Mouse (Mus musculus) heart, embryonic 13.5 days (tissue): ENCODE results near the gene Msantd1. TPM values are rescaled to one million over a fixed set of nuclear protein-coding genes. Genes with fewer than 3 reads are reported as not detected.

ENCODE experiments used
- ATAC-seq: fragments of 200-750 bp; cut with Nextera tagmentation; 2 replicates; pipeline ENCODE4 v1.8.0; 2017; ENCODE audit warnings: moderate TSS enrichment; ENCODE audit not compliant: insufficient number of reproducible peaks, low FRiP score, low TSS enrichment; ENCODE audit errors: extremely low read depth
- H3K27ac ChIP-seq: fragments of 300-500 bp; sonication (generic); replicated peaks from 2 replicates; pipeline ENCODE4 v1.5.1; 2015; ENCODE audit warnings: moderate library complexity, mild to moderate bottlenecking, inconsistent platforms
- H3K27me3 ChIP-seq: fragments of 300-500 bp; sonication (generic); replicated peaks from 2 replicates; pipeline ENCODE4 v1.6.1; 2015; ENCODE audit warnings: mild to moderate bottlenecking, inconsistent platforms
- H3K36me3 ChIP-seq: fragments of 300-500 bp; sonication (generic); 2 replicates; pipeline ENCODE4 v1.6.1; 2015; ENCODE audit warnings: mild to moderate bottlenecking, inconsistent platforms
- H3K4me1 ChIP-seq: fragments of 300-500 bp; sonication (generic); 2 replicates; pipeline ENCODE4 v1.6.1; 2015; ENCODE audit warnings: inconsistent platforms
- H3K4me2 ChIP-seq: fragments of 300-500 bp; sonication (generic); 2 replicates; pipeline ENCODE4 v1.6.1; 2015; ENCODE audit warnings: inconsistent platforms, mild to moderate bottlenecking, moderate library complexity
- H3K4me3 ChIP-seq: fragments of 300-500 bp; sonication (generic); 2 replicates; pipeline ENCODE4 v1.5.1; 2015; ENCODE audit warnings: moderate library complexity, mild to moderate bottlenecking, inconsistent platforms
- H3K9ac ChIP-seq: fragments of 300-500 bp; sonication (generic); 2 replicates; pipeline ENCODE4 v1.6.1; 2015; ENCODE audit warnings: inconsistent platforms, mild to moderate bottlenecking, moderate library complexity
- H3K9me3 ChIP-seq: fragments of 300-500 bp; sonication (generic); 2 replicates; pipeline ENCODE4 v1.6.1; 2016; ENCODE audit warnings: inconsistent platforms
- WGBS: fragments of 180-500 bp; shearing (Covaris S2); methylation state at CpG from one replicate; pipeline ENCODE4 v1.1.7; 2015; ENCODE audit warnings: mixed read lengths; 5-methylcytosine and 5-hydroxymethylcytosine counted together
- polyA plus RNA-seq: library from polyadenylated mRNA; unstranded; fragments of >200 nt; fragmentation: Nextera tagmentation; extraction: Ambion mirVana; gene quantifications from 2 replicates; pipeline ENCODE4 v1.2.1, GENCODE M21; 2015

Msantd1 gene
- polyA plus RNA-seq, 1 experiment from 2014 or later, result not detected

DNA sequence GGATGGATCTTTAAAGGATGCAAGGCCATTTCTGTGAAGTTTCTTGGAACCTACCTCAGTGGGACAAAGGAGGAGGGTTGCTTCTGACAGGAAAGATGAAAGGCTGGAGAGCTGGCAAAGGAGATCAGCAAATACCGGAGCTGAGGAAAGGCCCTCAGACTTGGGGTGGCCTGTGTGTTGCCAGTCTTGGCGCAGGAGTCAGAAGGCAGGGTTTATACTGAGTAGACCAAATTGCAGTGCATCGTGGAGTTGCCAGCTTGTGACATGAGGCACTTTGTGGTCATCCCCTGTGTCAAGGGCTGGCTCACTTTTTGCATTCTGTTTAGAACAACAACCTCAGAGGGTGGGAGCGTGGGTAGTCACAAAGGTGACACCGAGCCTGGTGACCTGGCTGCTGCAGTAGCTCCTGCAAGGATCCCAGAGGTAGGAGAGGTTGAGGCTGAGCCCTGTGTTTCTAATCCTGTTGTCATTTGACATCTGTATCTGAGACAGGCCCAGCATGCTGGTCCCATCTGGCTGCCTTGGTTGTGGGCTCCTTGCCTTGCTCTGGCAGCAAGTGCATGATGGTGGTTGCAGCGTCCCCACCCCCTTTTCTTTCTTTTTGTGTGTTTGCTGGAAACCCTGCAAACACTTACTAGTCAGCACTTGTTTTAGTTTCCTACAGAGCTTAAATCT lies 42.8 kb downstream of the Msantd1 start:
- ATAC-seq, result no peak
- Histone ChIP-seq H3K27ac (peak overlapping the region; percentile 92), H3K4me1 (peaks cover 59% of the 10 kb centered on the region), H3K27me3 (no peaks in the 10 kb centered on the region), H3K9ac (peak overlapping the region; percentile 98), H3K4me2 (peak overlapping the region; percentile 80), H3K36me3 (peaks cover 17% of the 10 kb centered on the region), H3K9me3 (peaks cover 5% of the 10 kb centered on the region; the same call in 1 of the 2 replicates), H3K4me3 (peak overlapping the region; percentile 93)
- WGBS, result 69% methylated on average over 6 of the region's 6 CpGs

DNA sequence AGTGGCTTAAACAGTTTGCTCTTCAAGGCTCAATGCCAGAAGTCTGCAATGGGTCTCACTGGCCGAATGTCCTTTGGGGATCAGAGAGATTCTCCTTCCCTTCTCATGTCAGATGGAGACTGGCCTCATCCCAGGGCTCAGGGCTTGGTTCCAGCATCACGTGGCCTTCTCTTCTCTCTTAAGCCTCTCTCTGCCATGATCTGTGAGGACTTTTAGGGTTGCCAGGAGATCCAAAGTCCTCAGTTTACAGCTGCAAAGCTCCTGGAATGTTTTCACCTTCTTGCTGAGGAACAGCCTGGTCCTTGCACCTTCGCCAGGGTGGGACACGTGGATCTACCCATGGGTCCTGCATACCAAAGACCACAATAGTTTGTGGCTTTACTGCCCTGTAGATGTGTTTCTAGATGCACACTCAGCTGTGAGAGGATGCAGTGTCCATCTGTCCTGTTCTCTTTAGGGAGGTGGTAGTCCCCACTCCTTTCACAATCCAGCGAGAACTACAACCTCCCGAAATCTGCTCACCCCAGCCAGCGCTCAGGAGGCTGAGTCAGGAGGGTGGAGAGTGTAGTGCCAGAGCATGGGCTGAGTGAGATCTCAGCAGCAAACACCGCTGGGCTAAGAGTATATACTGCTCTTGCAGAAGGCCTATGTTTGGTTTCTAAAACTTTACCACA lies 43.5 kb downstream of the Msantd1 start:
- Histone ChIP-seq H3K4me2 (peak overlapping the region; percentile 80), H3K27ac (0 out of 2 replicates have a peak overlapping the region, but pooled peaks have one; percentile 24), H3K4me3 (no peak overlapping the region), H3K9ac (peak overlapping the region; percentile 98), H3K27me3 (no peaks in the 10 kb centered on the region), H3K36me3 (peaks cover 17% of the 10 kb centered on the region), H3K4me1 (peaks cover 66% of the 10 kb centered on the region), H3K9me3 (peaks cover 5% of the 10 kb centered on the region; the same call in 1 of the 2 replicates)
- no peak for ATAC-seq
- 89% methylated on average over 8 of the region's 8 CpGs for WGBS

DNA sequence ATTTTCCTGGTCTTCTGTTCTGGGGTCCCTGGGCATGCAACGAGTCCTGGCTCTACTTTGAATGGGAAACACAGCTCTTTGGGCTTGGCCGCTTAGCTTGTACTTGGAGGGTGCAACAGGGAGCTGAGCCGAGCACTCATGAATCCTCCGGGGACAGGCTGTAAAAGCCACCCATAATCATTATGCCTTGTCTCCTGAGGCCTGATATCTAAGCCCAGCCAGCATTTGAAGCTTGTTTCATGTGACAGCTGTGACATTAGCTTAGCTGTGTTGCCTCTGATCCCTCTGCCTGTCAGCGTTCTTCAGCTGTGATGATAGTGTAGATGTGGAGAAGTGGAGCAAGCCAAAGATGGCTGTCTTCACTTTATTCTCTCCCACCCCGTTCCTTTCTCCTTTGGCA lies 46.7 kb downstream of the Msantd1 start:
- no peak overlapping the region for H3K4me3 ChIP-seq
- H3K9ac ChIP-seq, result peak overlapping the region; percentile 55
- peak overlapping the region; percentile 85 for H3K27ac ChIP-seq
- H3K27me3 ChIP-seq, result no peaks in the 10 kb centered on the region
- no peak for ATAC-seq
- peak overlapping the region; percentile 22 for H3K4me2 ChIP-seq
- H3K9me3 ChIP-seq, result peaks cover 5% of the 10 kb centered on the region; the same call in 1 of the 2 replicates
- peaks cover 81% of the 10 kb centered on the region for H3K4me1 ChIP-seq
- peaks cover 17% of the 10 kb centered on the region for H3K36me3 ChIP-seq
- 36% methylated on average over 6 of the region's 6 CpGs for WGBS

DNA sequence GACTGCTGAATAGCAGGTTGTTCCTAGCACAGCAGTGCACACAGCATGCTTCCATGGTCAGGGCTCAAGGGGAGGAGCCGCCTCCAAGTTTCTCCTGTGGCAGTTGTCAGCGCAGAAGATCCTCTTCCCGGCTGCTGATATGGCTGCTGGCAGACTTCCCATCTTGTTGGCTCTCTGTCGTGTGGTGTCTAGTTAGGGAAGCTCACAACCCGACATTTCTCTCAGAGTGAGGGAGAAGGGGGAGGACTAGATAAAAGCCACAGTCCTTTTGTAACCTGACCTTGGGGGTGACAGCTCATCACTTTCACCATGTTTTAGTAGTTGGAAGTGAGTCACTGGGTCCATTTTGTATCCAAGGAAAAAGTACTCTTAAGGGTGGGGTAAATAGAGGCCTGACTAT lies 47.8 kb downstream of the Msantd1 start:
- peak overlapping the region; percentile 85 for H3K27ac ChIP-seq

DNA sequence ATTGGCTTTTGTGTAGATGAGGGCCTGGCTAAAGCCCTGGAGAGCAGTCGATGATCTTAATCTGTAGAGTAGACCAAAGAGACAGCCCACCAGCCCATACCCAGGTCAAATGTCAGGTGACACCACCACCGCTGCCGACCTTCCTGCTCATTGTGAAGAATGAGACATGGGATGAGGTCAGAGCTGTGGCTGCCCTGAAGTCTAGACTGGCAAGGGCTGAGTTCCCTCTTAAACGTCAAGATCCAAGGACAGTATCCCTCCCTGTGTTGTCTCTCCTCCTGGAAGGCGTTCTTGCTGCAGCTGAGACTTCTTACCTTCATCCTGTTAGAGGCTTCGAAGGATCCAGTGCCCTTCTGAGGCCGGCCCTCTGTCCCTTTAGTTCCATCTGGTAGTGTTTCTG lies 48.3 kb downstream of the Msantd1 start:
- Histone ChIP-seq H3K36me3 (peaks cover 17% of the 10 kb centered on the region), H3K4me3 (no peak overlapping the region), H3K27me3 (no peaks in the 10 kb centered on the region), H3K4me2 (peak overlapping the region; percentile 22; the same call in 1 of the 2 replicates), H3K27ac (peak overlapping the region; percentile 85), H3K9me3 (peaks cover 5% of the 10 kb centered on the region; the same call in 1 of the 2 replicates), H3K4me1 (peaks cover 84% of the 10 kb centered on the region), H3K9ac (no peak overlapping the region)
- no peak for ATAC-seq
- 46% methylated on average over 7 of the region's 7 CpGs for WGBS

More for the DNA sequence above, 47.8 kb downstream of the Msantd1 start:
- no peak for ATAC-seq
- Histone ChIP-seq H3K4me3 (no peak overlapping the region), H3K4me2 (peak overlapping the region; percentile 22), H3K9me3 (peaks cover 5% of the 10 kb centered on the region; the same call in 1 of the 2 replicates), H3K4me1 (peaks cover 84% of the 10 kb centered on the region), H3K27me3 (no peaks in the 10 kb centered on the region), H3K36me3 (peaks cover 17% of the 10 kb centered on the region), H3K9ac (no peak overlapping the region)
- 10% methylated on average over 5 of the region's 5 CpGs for WGBS

DNA sequence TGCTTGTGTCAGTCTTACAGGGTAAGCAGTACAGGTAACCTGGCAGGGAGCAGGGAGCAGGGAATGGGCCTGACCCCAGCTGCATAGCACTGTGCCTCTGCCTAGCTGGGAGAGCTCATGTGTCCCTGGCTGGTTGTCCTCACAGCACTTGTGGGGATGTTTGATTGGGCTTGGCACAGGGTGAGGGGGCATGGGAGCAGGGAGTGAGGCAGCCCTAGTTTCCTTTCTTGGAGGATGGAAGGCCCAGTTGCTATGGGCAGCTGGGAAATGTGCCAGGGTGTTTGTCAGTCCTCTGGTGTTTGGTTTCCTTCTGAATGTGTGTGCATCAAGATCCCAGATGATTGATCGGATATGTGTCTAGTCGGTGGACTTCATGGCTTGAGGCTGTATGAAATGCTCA lies 49.2 kb downstream of the Msantd1 start:
- ATAC-seq, result no peak
- no peak overlapping the region for H3K4me3 ChIP-seq
- peaks cover 16% of the 10 kb centered on the region for H3K36me3 ChIP-seq
- no peaks in the 10 kb centered on the region for H3K27me3 ChIP-seq
- H3K9ac ChIP-seq, result 0 out of 2 replicates have a peak overlapping the region, but pooled peaks have one; percentile 45
- 74% methylated on average over 2 of the region's 2 CpGs for WGBS
- H3K4me2 ChIP-seq, result no peak overlapping the region
- H3K4me1 ChIP-seq, result peaks cover 86% of the 10 kb centered on the region
- peak overlapping the region; percentile 48 for H3K27ac ChIP-seq
- H3K9me3 ChIP-seq, result peaks cover 5% of the 10 kb centered on the region; the same call in 1 of the 2 replicates

DNA sequence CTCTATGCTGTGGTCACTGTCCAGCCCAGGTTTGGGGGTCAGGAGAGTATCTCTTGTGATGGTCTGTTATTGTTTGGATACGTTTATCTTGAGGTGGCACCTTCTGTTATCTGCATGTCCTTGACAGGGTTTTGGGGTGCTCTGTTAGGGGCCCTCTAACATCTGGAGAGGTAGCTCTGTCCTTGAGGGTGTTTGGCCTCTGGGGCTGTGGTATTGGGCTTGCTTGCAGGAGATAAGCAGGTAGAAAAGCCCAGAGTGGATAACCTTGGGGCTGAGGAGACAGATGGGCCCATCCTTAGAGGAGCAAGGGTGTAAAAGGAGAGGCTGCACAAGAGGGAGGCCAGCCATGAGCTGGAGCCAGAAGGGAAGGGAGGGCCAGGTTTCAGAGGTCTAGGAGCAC lies 52.2 kb downstream of the Msantd1 start:
- H3K4me1 ChIP-seq, result peaks cover 87% of the 10 kb centered on the region
- no peak overlapping the region for H3K4me2 ChIP-seq
- no peak overlapping the region for H3K4me3 ChIP-seq
- no peak for ATAC-seq
- H3K9ac ChIP-seq, result no peak overlapping the region
- H3K27me3 ChIP-seq, result no peaks in the 10 kb centered on the region
- 28% methylated on average over 1 of the region's 1 CpGs for WGBS
- no peaks in the 10 kb centered on the region for H3K9me3 ChIP-seq
- H3K27ac ChIP-seq, result 0 out of 2 replicates have a peak overlapping the region, but pooled peaks have one; percentile 24
- H3K36me3 ChIP-seq, result peaks cover 9% of the 10 kb centered on the region

DNA sequence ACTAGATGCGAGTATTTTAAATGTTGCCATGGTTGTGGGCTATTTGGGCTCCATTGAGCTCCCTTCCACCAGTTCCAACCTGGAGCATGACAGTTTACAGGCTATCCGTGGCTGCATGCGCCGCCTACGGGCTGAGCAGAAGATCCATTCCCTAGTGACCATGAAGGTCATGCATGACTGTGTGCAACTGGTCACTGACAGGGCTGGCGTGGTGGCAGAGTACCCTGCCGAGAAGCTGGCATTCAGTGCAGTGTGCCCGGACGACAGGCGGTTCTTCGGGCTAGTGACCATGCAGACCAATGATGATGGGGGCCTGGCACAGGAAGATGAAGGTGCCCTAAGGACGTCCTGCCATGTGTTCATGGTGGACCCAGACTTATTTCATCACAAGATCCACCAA lies 57.7 kb downstream of the Msantd1 start:
- Histone ChIP-seq H3K4me3 (no peak overlapping the region), H3K36me3 (peaks cover 48% of the 10 kb centered on the region), H3K4me2 (no peak overlapping the region), H3K27me3 (no peaks in the 10 kb centered on the region), H3K4me1 (peaks cover 65% of the 10 kb centered on the region), H3K9me3 (no peaks in the 10 kb centered on the region), H3K9ac (no peak overlapping the region), H3K27ac (no peak overlapping the region)
- WGBS, result 95% methylated on average over 12 of the region's 12 CpGs
- no peak for ATAC-seq

DNA sequence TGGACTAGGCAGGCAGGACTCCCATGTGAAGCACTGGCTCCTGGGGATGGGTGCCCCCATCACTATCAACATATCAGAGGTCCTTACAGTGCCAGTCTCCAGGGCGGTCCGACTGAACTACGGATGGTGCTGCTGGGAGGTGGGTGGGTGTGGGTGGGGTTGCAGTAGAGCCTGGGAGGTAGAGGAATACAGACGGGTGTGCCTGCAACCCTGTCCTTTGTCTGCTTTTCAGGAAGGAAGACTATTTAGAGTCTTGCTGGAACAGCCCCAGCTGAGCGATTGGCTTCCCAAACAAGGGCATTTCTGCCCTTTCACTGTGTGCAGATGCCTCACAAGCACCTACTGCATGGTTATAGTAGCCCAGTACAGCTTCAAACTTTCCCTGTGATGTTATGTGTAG lies 60.6 kb downstream of the Msantd1 start:
- Histone ChIP-seq H3K9ac (0 out of 2 replicates have a peak overlapping the region, but pooled peaks have one; percentile 5), H3K27ac (no peak overlapping the region), H3K36me3 (peaks cover 61% of the 10 kb centered on the region), H3K4me2 (no peak overlapping the region), H3K4me1 (peaks cover 59% of the 10 kb centered on the region), H3K9me3 (no peaks in the 10 kb centered on the region), H3K4me3 (no peak overlapping the region), H3K27me3 (no peaks in the 10 kb centered on the region)
- 71% methylated on average over 5 of the region's 5 CpGs for WGBS
- no peak for ATAC-seq

DNA sequence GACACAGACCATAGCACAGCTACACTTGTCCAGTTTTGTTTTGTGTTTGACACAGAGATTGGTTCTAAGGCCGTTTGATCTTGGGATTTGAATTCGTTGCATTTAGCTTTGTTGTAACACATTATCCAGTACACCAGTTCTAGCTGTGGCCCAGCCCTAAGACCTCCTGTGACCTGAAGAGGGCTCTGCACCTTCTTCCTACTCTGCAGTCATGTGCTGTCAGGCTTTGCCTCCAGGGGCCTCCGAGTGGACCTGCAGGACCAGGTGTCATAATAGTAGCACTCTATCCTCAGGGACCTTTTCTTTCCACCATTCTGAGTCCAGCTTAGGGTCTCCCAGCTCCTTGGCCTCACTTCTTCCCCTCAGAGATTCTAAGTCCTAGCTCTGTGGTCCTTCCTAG lies 64.7 kb downstream of the Msantd1 start:
- no peak overlapping the region for H3K4me2 ChIP-seq
- H3K4me1 ChIP-seq, result peaks cover 77% of the 10 kb centered on the region
- H3K27ac ChIP-seq, result no peak overlapping the region
- no peak for ATAC-seq
- peaks cover 63% of the 10 kb centered on the region for H3K36me3 ChIP-seq
- no peaks in the 10 kb centered on the region for H3K9me3 ChIP-seq
- WGBS, result 59% methylated on average over 3 of the region's 3 CpGs
- H3K9ac ChIP-seq, result no peak overlapping the region
- no peak overlapping the region for H3K4me3 ChIP-seq
- H3K27me3 ChIP-seq, result no peaks in the 10 kb centered on the region
